Mouse (Mus musculus): ENCODE measurements around the gene Myd88. TPM values are rescaled to one million over a fixed set of nuclear protein-coding genes. Genes with fewer than 3 reads are reported as not detected.

The Myd88 gene
- total RNA-seq, 2 experiments from 2014 or later, result 6.5 to 7.9 TPM

- no peak for DNase-seq (ENCODE audit: low spot score in 2 of 2)
Observed at GRCm38 (mm10) chr9:119342728-119343127, 1.5 kb upstream of the Myd88 start.

GRCm38 (mm10) chr9:119340212-119340580 lies 1.0 kb downstream of the Myd88 start:
- DNase-seq (ENCODE audit: low spot score in 2 of 2), result no peak

GRCm38 (mm10) chr9:119339558-119340211 lies 1.5 kb downstream of the Myd88 start, which contains the start of gene Acaa1a:
Gene Acaa1a, plus strand, starts transcription at chr9:119339676.
- peak; percentile 25 to 39 for DNase-seq (ENCODE audit: low spot score in 2 of 2)

- no peak for DNase-seq (ENCODE audit: low spot score in 2 of 2)
Observed at GRCm38 (mm10) chr9:119339106-119339505, 2.1 kb downstream of the Myd88 start.

GRCm38 (mm10) chr9:119338350-119338749 lies 2.9 kb downstream of the Myd88 start:
- DNase-seq (ENCODE audit: low spot score in 2 of 2), result no peak

- no peak for DNase-seq (ENCODE audit: low spot score in 2 of 2)
Observed at GRCm38 (mm10) chr9:119337842-119338241, 3.4 kb downstream of the Myd88 start.

- no peak for DNase-seq (ENCODE audit: low spot score in 2 of 2)
Observed at GRCm38 (mm10) chr9:119335571-119335970, 5.6 kb downstream of the Myd88 start.

- peak; percentile 32 to 50 for DNase-seq (ENCODE audit: low spot score in 2 of 2)
Observed at GRCm38 (mm10) chr9:119334834-119335233, 6.4 kb downstream of the Myd88 start.

- peak; percentile 35 to 55 for DNase-seq (ENCODE audit: low spot score in 2 of 2)
Observed at GRCm38 (mm10) chr9:119334324-119334723, 6.9 kb downstream of the Myd88 start.

- no peak for DNase-seq (ENCODE audit: low spot score in 2 of 2)
Observed at GRCm38 (mm10) chr9:119330186-119330963, 10.8 kb downstream of the Myd88 start.

- no peak for DNase-seq (ENCODE audit: low spot score in 2 of 2)
Observed at GRCm38 (mm10) chr9:119328488-119328887, 12.7 kb downstream of the Myd88 start.

- DNase-seq (ENCODE audit: low spot score in 2 of 2), result no peak
Observed at GRCm38 (mm10) chr9:119324130-119324529, 17.1 kb downstream of the Myd88 start.

- no peak for DNase-seq (ENCODE audit: low spot score in 2 of 2)
Observed at GRCm38 (mm10) chr9:119323260-119323645, 18.0 kb downstream of the Myd88 start.

GRCm38 (mm10) chr9:119322289-119323259 lies 18.6 kb downstream of the Myd88 start, which contains the start of gene Oxsr1:
Gene Oxsr1, minus strand, starts transcription at chr9:119322427.
- DNase-seq (ENCODE audit: low spot score in 2 of 2), result peak; percentile 99 to 100

GRCm38 (mm10) chr9:119321392-119322229 lies 19.6 kb downstream of the Myd88 start:
- DNase-seq (ENCODE audit: low spot score in 2 of 2), result no peak

- no peak for DNase-seq (ENCODE audit: low spot score in 2 of 2)
Observed at GRCm38 (mm10) chr9:119320946-119321345, 20.3 kb downstream of the Myd88 start.

- no peak for DNase-seq (ENCODE audit: low spot score in 2 of 2)
Observed at GRCm38 (mm10) chr9:119320446-119320845, 20.8 kb downstream of the Myd88 start.

GRCm38 (mm10) chr9:119318891-119319290 lies 22.3 kb downstream of the Myd88 start:
- no peak for DNase-seq (ENCODE audit: low spot score in 2 of 2)

- DNase-seq (ENCODE audit: low spot score in 2 of 2), result no peak
Observed at GRCm38 (mm10) chr9:119313096-119313495, 28.1 kb downstream of the Myd88 start.

GRCm38 (mm10) chr9:119309067-119309466 lies 32.1 kb downstream of the Myd88 start:
- DNase-seq (ENCODE audit: low spot score in 2 of 2), result no peak

Data from left cerebral cortex, adult 18-20 months (tissue).